Mouse (Mus musculus) hindbrain, embryonic 11.5 days (tissue): Measurements from ENCODE around the gene Clns1a. TPM values are rescaled to one million over a fixed set of nuclear protein-coding genes. Genes with fewer than 3 reads are reported as not detected.

Source experiments
- ATAC-seq: fragments of 200-750 bp; cut with Nextera tagmentation; 2 replicates; pipeline ENCODE4 v1.8.0; 2017; ENCODE audit warnings: mild to moderate bottlenecking, moderate TSS enrichment, moderate library complexity; ENCODE audit not compliant: low FRiP score
- DNase-seq: peaks from one replicate; pipeline ENCODE4 v3.0.0-alpha.2; 2015; ENCODE audit warnings: low spot score
- H3K27ac ChIP-seq: fragments of 300-500 bp; sonication (generic); 2 replicates; pipeline ENCODE4 v1.5.1; 2014; ENCODE audit warnings: mild to moderate bottlenecking, low read depth, low read length
- H3K27me3 ChIP-seq: fragments of 300-500 bp; sonication (generic); 2 replicates; pipeline ENCODE4 v1.6.1; 2014; ENCODE audit warnings: mild to moderate bottlenecking, low read length, moderate library complexity, mixed read lengths; ENCODE audit not compliant: control insufficient read depth, insufficient read depth
- H3K36me3 ChIP-seq: fragments of 300-500 bp; sonication (generic); 2 replicates; pipeline ENCODE4 v1.6.1; 2014; ENCODE audit warnings: mild to moderate bottlenecking, low read length, moderate library complexity, mixed read lengths; ENCODE audit not compliant: control insufficient read depth, insufficient read depth
- H3K4me1 ChIP-seq: fragments of 300-500 bp; sonication (generic); replicated peaks from 2 replicates; pipeline ENCODE4 v1.6.1; 2014; ENCODE audit warnings: low read length, mixed read lengths; ENCODE audit not compliant: control insufficient read depth, insufficient read depth
- H3K4me2 ChIP-seq: fragments of 300-500 bp; sonication (generic); replicated peaks from 2 replicates; pipeline ENCODE4 v1.6.1; 2014; ENCODE audit warnings: mild to moderate bottlenecking, low read depth, low read length
- H3K4me3 ChIP-seq: fragments of 300-500 bp; sonication (generic); 2 replicates; pipeline ENCODE4 v1.5.1; 2014; ENCODE audit warnings: low read depth, low read length
- H3K9ac ChIP-seq: fragments of 300-500 bp; sonication (generic); 2 replicates; pipeline ENCODE4 v1.6.1; 2014; ENCODE audit warnings: low read depth, low read length
- H3K9me3 ChIP-seq: fragments of 300-500 bp; sonication (generic); 2 replicates; pipeline ENCODE4 v1.6.1; 2016; ENCODE audit warnings: low read length; ENCODE audit not compliant: control insufficient read depth
- WGBS: fragments of 180-500 bp; shearing (Covaris S2); extraction: QIAGEN DNeasy Blood & Tissue Kit; methylation state at CpG from one replicate; pipeline ENCODE4 v1.1.7; 2014; 5-methylcytosine and 5-hydroxymethylcytosine counted together
- polyA plus RNA-seq: library from polyadenylated mRNA; unstranded; fragments of >200 nt; fragmentation: Nextera tagmentation; extraction: Ambion mirVana; gene quantifications from 2 replicates; pipeline ENCODE4 v1.2.1, GENCODE M21; 2014

Gene Clns1a
- polyA plus RNA-seq, 1 experiment from 2014 or later = 256 TPM

GRCm38 (mm10) chr7:97766406-97767166 is 70.2 kb downstream of the Clns1a start:
- no peak for ATAC-seq

GRCm38 (mm10) chr7:97767841-97768240 is 71.4 kb downstream of the Clns1a start:
- Histone ChIP-seq H3K27me3 (no peaks in the 10 kb centered on the region), H3K4me3 (no peak overlapping the region), H3K4me2 (no peak overlapping the region), H3K36me3 (no peaks in the 10 kb centered on the region), H3K9ac (no peak overlapping the region), H3K4me1 (no peaks in the 10 kb centered on the region), H3K9me3 (no peaks in the 10 kb centered on the region), H3K27ac (no peak overlapping the region)
- WGBS = 87% methylated on average over 8 of the region's 8 CpGs
- no peak for ATAC-seq
- no peak for DNase-seq

More at GRCm38 (mm10) chr7:97766406-97767166, 70.2 kb downstream of the Clns1a start:
- Histone ChIP-seq H3K9ac (no peak overlapping the region), H3K27ac (no peak overlapping the region), H3K36me3 (no peaks in the 10 kb centered on the region), H3K4me1 (no peaks in the 10 kb centered on the region), H3K27me3 (no peaks in the 10 kb centered on the region), H3K9me3 (no peaks in the 10 kb centered on the region), H3K4me3 (no peak overlapping the region), H3K4me2 (no peak overlapping the region)
- 79% methylated on average over 9 of the region's 9 CpGs for WGBS
- DNase-seq = no peak

GRCm38 (mm10) chr7:97769020-97769419 is 72.6 kb downstream of the Clns1a start:
- Histone ChIP-seq H3K36me3 (no peaks in the 10 kb centered on the region), H3K27me3 (no peaks in the 10 kb centered on the region), H3K27ac (no peak overlapping the region), H3K9ac (no peak overlapping the region), H3K4me3 (no peak overlapping the region), H3K4me1 (no peaks in the 10 kb centered on the region), H3K9me3 (no peaks in the 10 kb centered on the region), H3K4me2 (no peak overlapping the region)
- DNase-seq = no peak
- ATAC-seq = no peak
- WGBS = 76% methylated on average over 4 of the region's 4 CpGs

Other genes starting within 250 kb of the Clns1a start
- gene Kctd14, start 245.3 kb upstream of the Clns1a start, polyA plus RNA-seq = 0.46 and 0.85 TPM in 2 replicates
- 64.8 and 66.3 TPM in 2 replicates for gene Ints4, start 215.7 kb upstream of the Clns1a start, polyA plus RNA-seq
- gene Aamdc, start 117.1 kb upstream of the Clns1a start, polyA plus RNA-seq = 38.7 and 39.7 TPM in 2 replicates
- gene Rsf1, start 116.7 kb upstream of the Clns1a start, polyA plus RNA-seq = 27.2 and 29.5 TPM in 2 replicates
- gene Aqp11, start 41.7 kb downstream of the Clns1a start, polyA plus RNA-seq = 4.2 and 6.3 TPM in 2 replicates
- 88.8 and 104 TPM in 2 replicates for gene Pak1, start 91.9 kb downstream of the Clns1a start, polyA plus RNA-seq
- 0.06 TPM in 1 of 2 replicates, not detected in the other for gene Gdpd4, start 223.3 kb downstream of the Clns1a start, polyA plus RNA-seq